Mouse (Mus musculus) heart, adult 9 months (tissue): ENCODE measurements around the gene Stx18.

Experiments
- DNase-seq, 2 experiments: peaks; one replicate each; pipeline ENCODE4 v3.0.0; 2022; ENCODE audit warnings: low spot score in 2 of 2

The Stx18 gene

DNA sequence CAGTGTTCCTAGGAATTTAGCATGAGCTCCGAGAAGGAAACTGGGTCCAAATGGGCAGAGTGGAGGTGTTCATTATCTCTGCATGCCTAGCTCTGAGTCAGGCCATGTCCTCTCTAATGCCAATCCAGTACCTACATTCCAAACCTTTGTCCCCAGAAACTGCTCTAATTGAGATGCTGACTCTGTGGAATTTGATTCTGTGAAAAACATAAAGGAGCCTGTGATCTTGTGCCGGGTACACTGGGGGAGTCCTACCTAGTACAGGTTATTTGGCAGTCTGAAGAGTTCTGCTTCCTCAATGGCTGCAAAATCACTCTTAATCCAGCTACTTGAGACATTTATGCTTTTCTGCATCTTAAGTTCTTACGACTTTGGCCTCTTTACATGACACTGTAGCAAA is 40.0 kb downstream of the Stx18 start:
- no peak for DNase-seq

DNA sequence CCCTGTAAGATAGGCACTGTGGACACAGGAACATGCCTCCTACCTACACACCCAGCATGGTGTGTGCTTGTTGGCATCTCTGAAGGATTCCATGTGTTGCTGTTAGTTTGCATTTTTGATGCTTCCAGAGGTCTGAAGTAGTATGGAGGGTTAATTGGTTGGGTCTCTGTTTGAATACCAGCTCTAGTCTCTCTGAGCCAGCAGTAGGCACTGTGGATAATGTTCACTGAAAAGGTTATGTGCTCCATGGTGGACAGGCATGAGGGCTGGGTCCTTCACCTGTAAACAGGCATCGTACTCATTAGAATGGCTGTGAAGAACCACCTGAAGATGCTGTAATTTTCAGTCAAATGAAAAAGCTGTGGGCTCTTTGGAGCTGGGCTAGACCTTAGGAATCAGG is 41.9 kb downstream of the Stx18 start:
- no peak for DNase-seq

DNA sequence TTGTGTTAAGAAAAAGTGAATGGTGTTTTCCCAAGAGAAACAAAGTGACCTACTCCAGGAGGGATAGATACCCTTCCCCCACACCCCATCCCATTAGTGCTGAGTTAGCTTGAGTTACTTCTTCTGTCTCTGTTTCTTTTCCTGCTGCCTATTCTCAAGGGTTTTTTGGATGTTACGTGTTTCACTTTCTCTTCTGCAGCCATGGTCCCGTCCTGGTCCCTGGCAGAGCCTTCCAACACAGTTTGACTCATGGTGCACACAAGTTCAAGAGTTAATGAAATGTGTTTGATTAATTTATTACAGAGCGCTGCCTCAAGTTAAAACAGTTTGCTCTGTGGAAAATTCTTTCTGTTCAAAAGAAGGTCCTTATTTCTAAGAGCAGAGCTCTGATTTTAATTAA is 44.0 kb downstream of the Stx18 start:
- peak; percentile 13 to 15 for DNase-seq

DNA sequence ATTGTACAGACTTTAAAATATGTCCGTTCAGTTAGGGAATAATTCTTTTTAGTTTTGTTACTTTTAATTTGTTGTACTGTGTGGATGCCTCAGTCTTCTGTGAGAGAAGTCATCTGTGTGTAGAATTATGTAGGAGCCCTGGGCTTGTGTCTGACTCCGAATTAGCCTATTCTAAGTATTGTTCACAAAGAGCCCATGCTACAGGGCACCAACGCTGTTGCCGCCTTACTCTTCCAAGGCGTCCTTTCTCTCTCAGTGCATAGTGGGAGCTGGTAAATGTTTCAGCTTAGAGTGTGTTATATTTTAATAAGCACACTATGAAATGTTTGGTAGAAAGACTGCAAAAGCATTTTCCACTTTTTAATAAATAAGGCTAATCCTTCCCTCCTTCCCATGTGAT is 44.8 kb downstream of the Stx18 start:
- no peak for DNase-seq

DNA sequence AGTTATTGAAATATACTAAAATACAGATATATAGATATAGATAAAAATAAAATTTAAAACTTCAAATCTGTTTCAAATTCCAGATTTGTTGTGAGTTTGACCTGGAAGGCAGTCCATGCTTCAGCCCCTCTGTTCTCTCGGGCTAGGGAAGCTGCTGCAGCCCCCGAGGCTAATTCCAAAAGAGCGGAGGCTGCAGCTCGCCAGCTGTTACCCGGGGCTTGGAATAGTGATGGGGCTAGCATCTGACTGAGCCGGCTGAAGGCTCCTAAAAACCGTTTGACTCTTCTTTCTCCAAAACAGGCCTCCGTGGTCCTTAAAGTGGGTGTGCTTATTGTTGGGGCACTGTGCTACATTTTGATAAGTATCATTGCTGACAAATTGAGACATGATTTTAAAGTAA is 46.1 kb downstream of the Stx18 start:
- no peak for DNase-seq

DNA sequence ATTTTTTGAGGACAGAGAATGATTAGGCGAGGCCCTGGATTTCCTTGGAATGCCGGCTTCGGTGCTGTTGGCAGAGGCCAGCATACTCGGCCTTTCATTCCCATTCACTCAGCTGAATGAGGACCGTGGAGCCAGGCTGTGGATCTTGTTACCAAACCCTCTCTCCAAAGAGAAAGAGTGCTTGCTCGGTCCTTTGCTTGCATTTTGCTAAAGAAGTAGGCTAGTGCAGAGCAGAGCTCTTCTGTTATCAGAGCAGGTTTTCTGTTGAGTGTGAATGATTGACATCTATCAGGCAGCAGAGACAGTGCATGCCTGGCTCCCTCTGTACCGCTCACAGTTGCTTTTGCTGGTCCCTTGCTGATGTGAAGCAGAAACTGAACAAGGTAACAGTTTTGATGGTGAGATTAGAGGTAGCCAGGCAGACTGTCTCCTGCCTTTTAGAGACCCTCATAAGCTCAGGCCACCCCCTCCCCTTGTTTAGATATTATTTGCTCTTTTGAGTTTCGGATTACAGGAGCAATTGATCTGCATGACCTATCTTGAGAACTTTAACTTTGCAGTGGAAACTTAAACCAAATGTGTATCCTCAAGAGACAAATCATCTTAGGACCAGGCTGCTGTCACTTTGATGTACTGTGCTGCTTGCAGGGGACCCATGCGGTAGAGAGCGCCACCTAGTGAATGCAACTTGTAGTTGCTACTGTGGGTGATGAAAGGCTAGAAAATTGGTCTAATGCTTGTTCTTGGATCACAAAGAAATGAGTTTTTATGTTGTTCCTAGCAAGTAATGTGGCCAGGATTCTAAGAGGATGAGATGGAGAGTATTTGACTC is 47.2 kb downstream of the Stx18 start:
- peak; percentile 17 to 31 for DNase-seq

DNA sequence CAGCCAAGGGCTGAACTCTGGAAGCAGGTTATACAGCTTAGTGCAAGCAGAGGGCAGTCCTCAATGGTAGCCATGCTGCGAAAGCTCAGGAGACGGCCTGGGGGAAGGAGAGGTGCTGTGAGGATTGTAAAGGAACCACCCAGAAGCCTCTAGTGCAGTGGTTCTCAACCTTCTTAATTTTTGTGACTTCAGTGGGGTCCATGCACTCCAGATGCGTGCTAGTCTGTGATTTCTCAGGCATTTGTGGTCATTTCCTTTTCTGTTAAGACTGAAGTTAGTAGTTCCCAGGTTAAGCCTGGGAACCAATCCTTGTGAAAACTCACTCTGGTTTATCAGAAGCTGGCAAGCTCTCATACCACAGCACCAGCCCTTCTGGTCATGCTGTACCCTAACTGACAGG is 51.6 kb downstream of the Stx18 start:
- DNase-seq = no peak

DNA sequence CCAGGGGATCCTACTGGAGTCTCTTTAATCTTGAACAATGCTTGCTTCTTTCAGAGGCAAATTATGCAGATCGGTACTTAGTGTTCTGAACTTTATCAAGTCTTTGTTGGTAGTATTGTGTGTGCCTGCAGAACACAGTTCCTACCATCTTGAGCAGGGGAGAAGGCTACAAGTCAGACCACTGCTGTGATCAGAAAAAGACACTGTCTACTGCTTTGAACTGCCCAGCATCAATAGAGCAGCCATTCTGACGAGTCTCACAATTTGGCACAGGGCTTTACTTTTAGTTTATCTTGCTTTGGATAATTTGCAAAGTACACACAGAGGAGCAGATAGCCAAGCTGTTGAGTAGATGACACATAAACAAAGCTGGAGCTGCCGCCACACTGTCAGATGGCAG is 52.0 kb downstream of the Stx18 start:
- no peak for DNase-seq

DNA sequence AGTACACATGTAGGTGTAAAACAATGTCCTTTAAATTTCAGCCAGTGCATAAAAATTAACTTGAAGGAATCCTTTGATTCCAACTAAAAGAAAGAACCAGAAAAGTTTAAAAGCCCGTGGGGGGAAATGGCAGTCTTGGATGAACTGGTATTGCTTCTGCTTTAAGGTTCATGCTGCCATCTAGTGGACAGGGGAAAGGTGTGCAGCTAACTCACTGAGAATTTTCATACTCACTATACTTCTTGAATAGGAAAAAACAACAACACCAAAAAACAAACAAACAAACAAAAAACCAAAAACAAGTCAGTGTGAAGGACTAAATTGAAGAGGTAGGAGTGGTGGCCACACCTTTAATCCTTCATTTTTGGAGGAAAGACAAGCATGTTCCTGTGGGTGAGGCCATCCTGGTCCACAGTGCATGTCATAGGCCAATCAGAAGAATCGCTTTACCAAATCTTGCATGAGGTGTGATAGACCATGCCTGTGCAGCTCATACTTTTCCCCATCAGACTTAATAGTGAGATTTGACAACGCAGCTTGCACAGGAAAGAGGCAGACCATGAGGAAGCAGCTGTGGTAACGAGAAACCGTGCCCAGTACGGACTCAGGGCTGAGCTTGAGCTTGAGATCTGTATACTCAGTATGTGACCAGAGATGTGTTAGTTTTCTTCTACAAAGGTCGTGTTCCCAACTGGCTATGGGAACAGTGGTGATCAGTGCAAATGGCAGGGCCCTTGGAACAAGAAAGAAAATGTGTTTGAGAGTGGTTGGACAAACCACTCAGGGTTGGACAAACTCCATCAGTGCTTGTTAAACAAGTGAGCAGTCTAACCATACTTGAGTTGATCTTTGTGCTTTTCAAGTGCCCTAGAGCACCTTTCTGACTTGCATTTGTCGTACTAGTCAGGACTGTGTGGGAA is 52.8 kb downstream of the Stx18 start:
- peak; percentile 13 to 41 for DNase-seq

DNA sequence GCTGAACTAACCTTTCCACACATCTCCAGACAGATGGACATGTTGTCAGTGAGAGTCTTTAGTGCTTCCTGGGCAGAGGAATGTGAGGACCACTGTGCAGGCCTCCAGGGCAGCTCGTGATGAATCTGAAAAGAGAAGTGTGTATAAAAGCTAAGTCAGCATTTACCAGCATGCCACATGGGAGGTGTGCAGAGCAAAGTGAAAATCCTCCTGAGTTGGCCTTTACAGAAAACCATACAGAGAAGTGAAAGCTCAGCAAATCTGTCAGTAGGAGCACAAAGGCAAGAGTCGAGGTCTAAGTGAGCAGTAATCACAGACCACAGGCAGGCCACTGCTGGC is 53.4 kb downstream of the Stx18 start:
- DNase-seq = no peak

DNA sequence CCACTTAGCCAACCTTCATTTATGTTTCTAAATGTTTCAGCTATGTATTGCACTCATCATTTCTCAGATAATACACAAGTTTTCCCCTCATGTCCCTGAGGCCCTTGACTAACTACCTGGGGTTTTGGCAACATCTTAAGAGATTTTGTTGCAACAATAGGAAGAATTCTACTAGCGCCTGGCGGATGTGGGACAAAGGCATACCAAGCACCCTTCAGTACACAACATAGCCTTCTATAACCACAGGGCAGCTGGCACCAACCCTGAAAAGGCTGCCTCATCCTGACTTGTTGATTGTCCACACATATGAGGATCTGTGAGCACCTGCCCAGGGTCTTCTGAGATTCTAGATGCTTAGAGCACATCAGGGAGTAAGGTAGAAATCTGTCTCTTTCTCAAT is 55.8 kb downstream of the Stx18 start:
- DNase-seq = no peak

DNA sequence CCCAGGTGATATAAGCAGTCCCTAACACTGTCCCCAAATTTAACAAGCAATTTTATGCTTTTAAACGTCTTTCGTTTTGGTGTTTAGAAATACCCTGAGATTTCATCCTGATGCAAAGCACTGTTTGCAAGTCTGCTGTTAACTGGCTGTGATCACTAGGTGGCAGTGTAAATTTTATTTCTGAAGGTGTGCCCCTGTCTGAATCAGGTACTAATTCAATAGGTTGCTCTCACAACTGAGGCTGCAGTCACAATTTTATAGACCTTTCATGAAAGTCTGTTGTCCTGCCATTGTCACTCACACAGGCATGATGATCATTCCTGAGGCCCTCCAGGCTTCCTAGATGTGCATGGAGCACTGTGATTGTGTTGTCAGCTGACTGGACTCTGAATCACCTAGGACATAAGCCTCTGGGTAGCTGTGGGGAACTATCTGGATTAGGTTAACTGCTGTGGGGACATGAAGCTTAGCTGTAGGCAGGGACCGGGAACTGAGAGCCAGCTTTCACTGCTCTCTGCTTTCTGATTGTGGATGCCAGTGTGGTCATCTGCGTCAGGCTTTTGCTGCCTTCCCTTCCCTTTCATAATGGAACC is 59.1 kb downstream of the Stx18 start:
- no peak for DNase-seq

DNA sequence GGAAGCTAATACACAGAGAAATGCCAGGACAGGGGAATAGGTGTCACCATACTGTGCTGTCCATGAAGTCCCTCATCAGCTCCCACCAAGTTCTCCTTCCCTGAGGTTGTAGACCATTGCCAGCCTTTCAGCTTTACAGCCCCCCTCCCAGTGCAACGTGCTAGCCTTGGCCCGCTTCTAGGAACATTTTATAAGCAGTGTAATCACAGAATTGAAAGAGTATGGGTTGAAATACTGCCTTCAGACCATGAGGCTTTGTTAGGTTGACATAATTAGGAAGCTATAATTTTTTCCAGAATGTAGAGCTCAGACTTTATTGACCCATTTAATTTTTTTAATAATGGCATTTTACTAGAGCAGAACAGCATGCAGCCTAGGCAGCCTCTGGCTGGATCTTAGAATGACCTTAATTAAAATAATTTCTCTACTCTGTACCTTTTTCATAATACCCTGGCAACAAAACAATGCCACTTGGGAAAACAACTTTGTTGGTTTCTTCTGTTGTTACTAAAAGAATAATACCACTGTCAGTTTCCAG is 60.7 kb downstream of the Stx18 start:
- no peak for DNase-seq

DNA sequence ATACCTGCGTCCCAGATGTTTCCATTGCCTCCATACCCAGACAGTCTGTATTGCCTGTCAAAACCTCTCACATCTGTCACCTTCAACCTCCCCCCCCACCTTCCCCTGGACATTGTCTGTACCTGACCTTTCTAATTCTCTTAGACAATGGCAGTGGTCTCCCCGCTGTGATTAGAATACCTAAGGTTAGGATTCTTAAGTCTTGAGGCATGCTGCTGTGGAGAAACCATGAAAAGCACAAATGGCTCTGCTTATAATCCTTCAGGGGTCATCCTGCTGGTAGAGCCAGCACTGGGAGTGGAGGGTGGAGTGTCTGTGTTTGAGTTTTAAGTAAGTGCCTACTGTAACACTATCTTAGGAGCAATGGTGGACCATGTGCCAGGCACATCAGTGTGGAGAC is 64.4 kb downstream of the Stx18 start:
- no peak for DNase-seq

DNA sequence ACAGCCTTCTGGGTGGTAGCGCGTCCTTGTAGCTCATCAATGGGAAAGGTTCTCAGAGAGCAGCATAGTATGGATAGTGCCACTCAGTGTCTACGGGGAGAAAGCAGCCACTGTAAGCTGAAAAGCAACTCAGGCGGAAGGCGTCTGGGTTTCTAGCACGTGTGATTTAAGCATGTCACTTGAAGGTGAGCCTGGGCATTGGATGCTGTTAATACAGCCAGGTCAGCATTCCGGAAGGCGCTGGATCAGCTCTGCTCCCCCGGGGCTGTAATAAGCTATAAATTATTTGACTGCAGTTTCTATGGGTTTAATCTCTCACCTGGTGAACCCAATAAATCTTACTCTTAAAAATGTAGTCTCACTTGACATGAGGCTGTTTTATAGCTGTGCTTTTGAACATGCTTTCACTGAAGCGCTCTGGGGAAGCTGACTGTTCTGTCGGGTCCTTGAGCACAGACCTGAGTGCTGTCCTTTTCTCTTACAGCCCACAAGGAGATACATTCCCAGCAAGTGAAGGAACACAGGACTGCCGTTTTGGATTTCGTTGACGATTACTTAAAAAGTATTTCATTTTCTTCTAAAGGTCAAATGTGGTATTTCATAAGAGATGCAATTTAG is 67.6 kb downstream of the Stx18 start:
- no peak for DNase-seq

DNA sequence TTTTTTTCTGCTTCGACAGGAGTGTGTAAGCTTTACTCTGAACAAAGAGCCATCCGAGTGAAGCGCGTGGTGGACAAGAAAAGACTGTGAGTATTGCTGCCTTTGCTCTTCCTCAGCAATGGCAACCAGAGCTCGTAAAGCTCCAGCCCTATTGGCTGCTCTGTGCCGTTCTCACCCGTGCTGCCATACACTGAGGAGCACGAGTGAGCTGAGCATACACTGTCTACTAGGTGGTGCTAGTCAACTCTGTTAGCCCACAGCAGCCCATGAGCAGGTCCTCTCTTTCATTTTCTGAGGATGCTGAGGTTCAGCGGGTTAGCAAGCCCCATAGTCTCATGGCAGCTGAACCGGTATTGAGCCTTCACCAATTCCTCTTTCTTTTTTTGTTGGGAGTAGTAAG is 68.3 kb downstream of the Stx18 start:
- DNase-seq = no peak

DNA sequence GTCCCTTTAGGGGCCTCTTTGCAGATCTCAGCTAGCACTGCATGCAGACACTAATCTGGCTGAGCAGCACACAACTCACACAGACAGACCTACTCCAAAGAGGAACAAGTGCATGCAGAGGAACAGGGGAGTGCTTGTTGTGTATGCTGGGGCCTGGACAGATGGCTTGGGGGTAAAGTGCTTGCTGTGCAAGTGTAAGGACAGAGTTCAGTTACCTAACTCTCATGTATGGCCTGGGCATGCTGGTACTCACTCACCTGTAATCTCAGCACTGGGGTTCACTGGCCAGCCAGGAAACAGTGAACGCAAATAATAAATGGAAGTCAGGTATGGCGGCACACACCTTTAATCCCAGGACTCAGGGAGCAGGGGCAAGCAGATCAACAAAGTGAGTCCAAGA is 76.0 kb downstream of the Stx18 start:
- DNase-seq = no peak

DNA sequence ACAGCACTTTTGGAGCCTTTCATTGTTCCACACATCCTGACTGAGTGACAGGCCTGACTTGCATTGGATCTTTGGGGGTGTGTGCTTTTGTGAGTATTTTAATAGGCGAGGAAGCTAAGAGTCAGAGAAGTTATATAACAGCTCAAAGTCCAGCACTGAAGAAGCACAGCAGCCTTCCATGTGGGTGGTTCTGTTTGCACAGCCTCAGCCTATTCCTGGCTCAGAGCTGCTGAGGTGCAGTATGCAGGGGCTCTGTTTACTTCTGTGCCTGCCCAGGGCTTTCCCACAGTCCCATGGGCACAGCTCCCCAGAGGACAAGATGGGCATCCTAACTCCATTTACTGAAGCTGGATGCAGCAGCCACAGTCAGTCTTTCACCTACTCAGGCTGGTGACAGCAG is 78.5 kb downstream of the Stx18 start:
- DNase-seq = no peak

DNA sequence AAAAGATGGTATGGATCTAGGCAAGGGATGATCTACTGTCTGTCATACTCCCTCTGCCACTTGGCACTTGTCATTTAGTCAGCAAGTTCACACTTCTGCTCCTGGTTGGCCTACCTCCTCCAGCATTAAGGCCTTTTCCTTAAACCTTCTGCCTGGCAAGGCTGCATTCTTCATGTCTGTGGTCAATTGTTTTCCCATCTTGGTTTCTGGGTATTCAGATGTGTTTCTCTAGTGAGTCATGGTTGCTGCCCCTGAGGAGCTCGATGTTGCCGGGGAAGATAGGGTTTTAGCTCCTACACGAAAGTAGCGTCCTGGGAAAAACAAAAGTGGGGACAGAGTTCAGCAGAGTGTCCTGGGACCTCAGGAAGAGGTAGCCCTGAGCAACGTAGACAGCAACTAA is 80.7 kb downstream of the Stx18 start:
- DNase-seq = no peak

DNA sequence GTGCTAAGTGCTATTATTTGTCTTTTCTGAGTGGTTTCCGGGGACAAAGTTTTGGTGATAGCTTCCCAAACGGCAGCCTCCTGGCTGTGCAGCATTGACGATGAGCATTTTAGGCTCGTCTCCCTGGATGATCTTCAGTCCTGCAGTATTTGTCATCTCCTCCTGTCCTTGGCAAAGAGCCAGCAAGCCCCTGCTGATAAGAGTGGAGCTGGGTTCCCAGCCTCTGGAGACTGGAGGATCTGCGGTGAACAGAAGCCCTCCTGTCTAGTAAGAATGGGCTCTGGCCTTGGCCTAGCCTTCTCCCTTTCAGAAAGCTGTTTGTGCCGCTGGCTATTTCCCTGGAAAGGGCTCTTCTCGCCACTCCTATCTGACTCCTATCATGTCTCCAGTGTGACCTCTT is 83.2 kb downstream of the Stx18 start:
- DNase-seq = no peak

DNA sequence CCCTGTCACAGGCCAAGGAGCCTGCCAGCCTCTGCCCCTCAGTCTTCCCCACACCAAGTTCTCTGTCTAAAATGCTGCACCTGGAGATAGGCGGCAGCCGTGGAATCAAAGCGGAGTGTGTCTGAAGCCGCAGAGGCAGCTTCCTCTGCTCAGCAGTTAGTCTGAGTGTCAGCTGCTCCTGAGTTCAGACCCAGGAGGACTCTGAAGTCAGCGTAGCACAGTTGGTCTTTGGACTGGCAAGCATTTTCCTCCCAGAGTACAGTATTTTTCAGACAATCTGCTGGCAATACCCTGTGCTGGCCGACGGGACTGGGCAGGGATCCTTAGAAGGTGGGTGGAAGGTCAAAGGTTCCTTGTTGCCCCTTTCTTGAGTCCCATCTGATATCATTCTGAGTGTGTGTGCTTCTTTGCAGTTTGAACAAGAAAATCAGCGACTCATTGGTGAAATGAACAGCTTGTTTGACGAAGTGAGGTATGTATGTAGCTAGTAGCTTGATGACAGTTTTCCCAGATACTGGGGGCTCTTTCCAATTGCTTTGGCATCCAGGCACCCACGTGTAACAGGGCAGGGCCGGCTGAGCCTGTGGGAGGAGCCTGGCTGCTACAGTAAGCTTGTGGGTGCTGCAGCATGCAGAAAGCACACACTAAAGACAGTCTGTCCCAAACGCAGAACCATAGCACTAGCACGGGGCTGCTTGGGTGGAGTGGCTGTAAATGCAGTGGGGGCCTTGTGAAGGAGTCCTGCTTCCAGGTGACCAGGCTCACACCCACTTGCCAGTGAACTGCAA is 88.2 kb downstream of the Stx18 start:
- DNase-seq = no peak
